Mouse (Mus musculus) midbrain, postnatal 0 days (tissue): ENCODE results near the gene Alyref. TPM values are rescaled to one million over a fixed set of nuclear protein-coding genes. Genes with fewer than 3 reads are reported as not detected.

Source experiments
- ATAC-seq: fragments of 200-750 bp; cut with Nextera tagmentation; 2 replicates; pipeline ENCODE4 v1.8.0; 2017; ENCODE audit warnings: moderate number of reproducible peaks, mild to moderate bottlenecking, moderate TSS enrichment, moderate library complexity; ENCODE audit not compliant: low FRiP score
- DNase-seq: peaks from one replicate; pipeline ENCODE4 v3.0.0-alpha.2; 2015; ENCODE audit warnings: low spot score
- H3K27ac ChIP-seq: fragments of 300-500 bp; sonication (generic); 2 replicates; pipeline ENCODE4 v1.5.1; 2014; ENCODE audit warnings: low read depth, mild to moderate bottlenecking, low read length, mixed read lengths
- H3K27me3 ChIP-seq: fragments of 300-500 bp; sonication (generic); 2 replicates; pipeline ENCODE4 v1.6.1; 2014; ENCODE audit warnings: low read length, control low read depth, mixed read lengths; ENCODE audit not compliant: insufficient read depth
- H3K36me3 ChIP-seq: fragments of 300-500 bp; sonication (generic); 2 replicates; pipeline ENCODE4 v1.6.1; 2014; ENCODE audit warnings: low read length, control low read depth, mixed read lengths; ENCODE audit not compliant: insufficient read depth
- H3K4me1 ChIP-seq: fragments of 300-500 bp; sonication (generic); 2 replicates; pipeline ENCODE4 v1.6.1; 2014; ENCODE audit warnings: mild to moderate bottlenecking, control low read depth, antibody characterized with exemption, low read length, mixed read lengths; ENCODE audit not compliant: insufficient read depth
- H3K4me2 ChIP-seq: fragments of 300-500 bp; sonication (generic); 2 replicates; pipeline ENCODE4 v1.6.1; 2014; ENCODE audit warnings: low read depth, mild to moderate bottlenecking, low read length, mixed read lengths; ENCODE audit not compliant: poor library complexity, severe bottlenecking
- H3K4me3 ChIP-seq: fragments of 300-500 bp; sonication (generic); 2 replicates; pipeline ENCODE4 v1.5.1; 2014; ENCODE audit warnings: low read depth, mild to moderate bottlenecking, low read length, moderate library complexity
- H3K9ac ChIP-seq: fragments of 300-500 bp; sonication (generic); replicated peaks from 2 replicates; pipeline ENCODE4 v1.6.1; 2014; ENCODE audit warnings: mild to moderate bottlenecking, low read length, moderate library complexity, mixed read lengths; ENCODE audit not compliant: poor library complexity, severe bottlenecking
- H3K9me3 ChIP-seq: fragments of 300-500 bp; sonication (generic); 2 replicates; pipeline ENCODE4 v1.6.1; 2016; ENCODE audit warnings: low read length, control low read depth
- CTCF ChIP-seq: IDR thresholded peaks from 2 replicates; pipeline ENCODE4 v1.5.1; 2016; ENCODE audit warnings: antibody characterized with exemption, mild to moderate bottlenecking
- WGBS: fragments of 180-500 bp; shearing (Covaris S2); extraction: QIAGEN DNeasy Blood & Tissue Kit; methylation state at CpG from one replicate; pipeline ENCODE4 v1.1.7; 2014; 5-methylcytosine and 5-hydroxymethylcytosine counted together
- polyA plus RNA-seq: library from polyadenylated mRNA; unstranded; fragments of >200 nt; fragmentation: Nextera tagmentation; extraction: Ambion mirVana; gene quantifications from 2 replicates; pipeline ENCODE4 v1.2.1, GENCODE M21; 2015
- total RNA-seq: library from RNA; depleted of rRNA; stranded (reverse); fragments of >200 nt; gene quantifications from 2 replicates; pipeline ENCODE4 v1.2.3, GENCODE M21; 2014

Alyref gene
- total and polyA plus RNA-seq, 2 experiments from 2014 or later, result 86.9 to 145 TPM

GRCm38 (mm10) chr11:120582268-120582981 is 15.7 kb downstream of the Alyref start:
- no peak for DNase-seq
- ATAC-seq, result no peak
- H3K4me1 ChIP-seq, result peaks cover 5% of the 10 kb centered on the region
- WGBS, result 67% methylated on average over 8 of the region's 8 CpGs
- no peaks in the 10 kb centered on the region for H3K9me3 ChIP-seq
- peak overlapping the region; percentile 96 for H3K4me3 ChIP-seq
- peaks cover 39% of the 10 kb centered on the region for H3K36me3 ChIP-seq
- H3K27ac ChIP-seq, result peak overlapping the region; percentile 96
- H3K27me3 ChIP-seq, result no peaks in the 10 kb centered on the region
- peak overlapping the region; percentile 95 for H3K4me2 ChIP-seq
- peak; percentile 64 for TF ChIP-seq CTCF
- H3K9ac ChIP-seq, result peak overlapping the region; percentile 95

- no peaks in the 10 kb centered on the region for H3K9me3 ChIP-seq
- H3K27me3 ChIP-seq, result no peaks in the 10 kb centered on the region
- 5% methylated on average over 53 of the region's 75 CpGs for WGBS
- H3K4me1 ChIP-seq, result peaks cover 5% of the 10 kb centered on the region
- ATAC-seq (peak; percentile 75), DNase-seq (peak; percentile 90)
- H3K4me3 ChIP-seq, result peak within 1 kb of the TSS; percentile 96
- H3K9ac ChIP-seq, result peak within 1 kb of the TSS; percentile 95
- peak within 1 kb of the TSS; percentile 95 for H3K4me2 ChIP-seq
- peaks cover 38% of the 10 kb centered on the region for H3K36me3 ChIP-seq
- H3K27ac ChIP-seq, result peak within 1 kb of the TSS; percentile 96
- TF ChIP-seq CTCF, result peak; percentile 60
These were observed 16.5 kb downstream of the Alyref start, which contains the start of gene Arhgdia for GRCm38 (mm10) chr11:120581490-120582267. Gene Arhgdia (minus strand): TSS chr11:120581624.

- Histone ChIP-seq H3K4me3 (peak overlapping the region; percentile 96), H3K9me3 (no peaks in the 10 kb centered on the region), H3K27ac (peak overlapping the region; percentile 96), H3K9ac (peak overlapping the region; percentile 95), H3K36me3 (peaks cover 31% of the 10 kb centered on the region), H3K27me3 (no peaks in the 10 kb centered on the region), H3K4me2 (peak overlapping the region; percentile 95), H3K4me1 (peaks cover 5% of the 10 kb centered on the region)
- ATAC-seq (peak; percentile 15; the same call in 1 of the 2 replicates), DNase-seq (peak; percentile 23)
- TF ChIP-seq CTCF, result no peak
- under 1% methylated on average over 41 of the region's 44 CpGs for WGBS
These were observed 17.3 kb downstream of the Alyref start for GRCm38 (mm10) chr11:120580871-120581331.

- H3K36me3 ChIP-seq, result peaks cover 26% of the 10 kb centered on the region
- no peak for TF ChIP-seq CTCF
- H3K9me3 ChIP-seq, result no peaks in the 10 kb centered on the region
- H3K4me2 ChIP-seq, result peak overlapping the region; percentile 95
- H3K4me3 ChIP-seq, result peak overlapping the region; percentile 96
- DNase-seq, result no peak
- H3K27ac ChIP-seq, result peak overlapping the region; percentile 96
- 64% methylated on average over 7 of the region's 7 CpGs for WGBS
- ATAC-seq, result no peak
- peaks cover 5% of the 10 kb centered on the region for H3K4me1 ChIP-seq
- peak overlapping the region; percentile 95 for H3K9ac ChIP-seq
- no peaks in the 10 kb centered on the region for H3K27me3 ChIP-seq
These were observed 18.0 kb downstream of the Alyref start for GRCm38 (mm10) chr11:120580190-120580589.

GRCm38 (mm10) chr11:120579316-120580107 is 18.7 kb downstream of the Alyref start:
- Histone ChIP-seq H3K36me3 (peaks cover 26% of the 10 kb centered on the region), H3K4me2 (peak overlapping the region; percentile 95), H3K9me3 (no peaks in the 10 kb centered on the region), H3K9ac (no peak overlapping the region), H3K4me1 (peaks cover 5% of the 10 kb centered on the region), H3K4me3 (peak overlapping the region; percentile 96), H3K27me3 (no peaks in the 10 kb centered on the region), H3K27ac (peak overlapping the region; percentile 96; the same call in 1 of the 2 replicates)
- DNase-seq, result peak; percentile 70
- no peak for ATAC-seq
- TF ChIP-seq CTCF, result peak; percentile 96
- 62% methylated on average over 15 of the region's 15 CpGs for WGBS
